Mouse (Mus musculus): ENCODE results near the gene Zswim7.
"Not testable (repeated sequence)": the region's sequence is repeated elsewhere in the genome, so short reads cannot be mapped to it uniquely, and the experiment has no call there.

The Zswim7 gene

DNA sequence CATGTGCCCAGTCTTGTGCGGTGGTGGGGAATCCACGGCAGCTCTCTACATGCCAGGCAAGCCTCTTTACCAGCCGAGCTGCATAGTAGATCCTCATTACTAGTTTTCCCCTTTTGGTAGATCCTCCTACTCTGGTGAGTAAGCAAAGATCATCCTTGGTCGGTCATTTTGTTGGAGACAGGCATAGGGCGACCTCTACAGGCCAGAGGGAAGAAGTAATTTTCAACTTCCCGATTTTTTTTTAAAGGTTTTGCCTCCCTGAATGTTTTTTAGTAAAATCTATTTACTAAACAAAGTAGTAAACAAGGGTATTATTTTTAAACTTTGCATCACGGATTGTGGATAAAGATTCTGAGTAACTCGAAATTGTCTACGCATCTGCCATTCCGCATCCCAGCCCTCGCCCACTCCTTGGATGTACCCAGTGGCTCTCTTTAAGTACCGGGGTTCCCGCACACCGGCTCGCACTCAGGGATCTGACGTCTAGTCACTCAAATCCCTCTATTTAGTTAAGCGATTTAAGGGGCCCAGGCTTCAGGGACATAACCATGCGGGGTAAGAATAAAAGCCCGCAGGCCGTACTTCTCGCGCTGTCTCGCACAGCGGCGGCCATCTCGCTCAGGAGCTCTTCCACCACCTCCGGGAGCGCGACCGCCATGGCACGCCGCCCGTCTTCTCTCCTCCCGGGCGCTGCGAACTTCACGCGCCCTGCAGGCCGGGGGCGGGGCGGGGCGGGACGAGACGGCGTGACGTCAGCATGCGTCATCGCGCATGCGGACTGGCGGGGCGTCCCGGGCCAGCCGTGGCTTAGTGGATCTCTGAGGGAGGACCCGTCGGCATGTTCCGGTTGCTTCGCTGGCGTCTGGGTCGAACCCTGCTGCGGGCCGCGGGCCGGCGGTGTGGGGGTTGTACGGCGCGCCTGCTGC, at the start of gene Zswim7, which contains the start of gene Ttc19:
TSS of gene Zswim7 (minus strand) at position 701 of the 926 bp plus-strand sequence.
TSS of gene Ttc19 (plus strand) at position 799 of the 926 bp plus-strand sequence.
- DNase-seq (ENCODE audit: low read depth in 2 of 2, low spot score in 2 of 2), result peak; percentile 85 to 87

DNA sequence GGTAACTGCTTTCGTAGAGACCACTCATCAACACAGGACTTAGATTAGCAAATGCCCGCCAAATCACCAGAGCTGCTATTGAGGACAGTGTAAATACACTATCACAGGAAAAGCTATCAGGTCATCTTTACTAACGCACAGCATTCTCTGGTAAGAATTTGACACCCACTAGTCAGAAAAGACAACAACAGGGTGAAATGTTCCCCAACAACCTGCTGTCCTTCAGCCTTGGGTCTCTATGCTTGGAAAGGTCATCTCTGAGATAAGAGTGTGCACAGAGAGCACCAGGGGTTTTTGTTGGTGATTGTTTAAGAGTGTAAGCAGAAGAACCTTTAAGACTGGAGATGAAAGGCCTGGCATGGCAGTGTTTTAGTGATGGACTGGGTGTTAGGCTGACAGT, 42.5 kb upstream of the Zswim7 start:
- DNase-seq (ENCODE audit: low read depth in 2 of 2, low spot score in 2 of 2), result no peak

DNA sequence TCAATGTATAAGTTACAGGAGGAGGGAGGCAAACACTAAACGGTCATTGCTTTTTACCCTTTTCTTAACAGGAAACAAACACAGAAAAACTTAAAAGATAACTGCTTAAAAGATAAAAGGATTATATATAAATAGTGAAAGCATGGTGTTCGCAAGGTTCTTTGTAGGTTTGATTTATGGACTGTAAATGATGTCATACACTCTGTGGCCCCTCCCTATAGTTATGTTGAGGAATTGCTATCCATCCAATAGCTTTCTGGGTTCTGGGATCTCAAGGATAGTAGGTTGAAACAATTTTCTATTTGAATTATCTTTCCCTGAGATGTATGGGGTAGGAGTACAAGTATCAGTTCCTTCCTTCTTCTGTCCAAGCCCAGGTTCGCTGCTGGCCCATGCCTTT, 38.9 kb upstream of the Zswim7 start:
- DNase-seq (ENCODE audit: low read depth in 2 of 2, low spot score in 2 of 2), result no peak

DNA sequence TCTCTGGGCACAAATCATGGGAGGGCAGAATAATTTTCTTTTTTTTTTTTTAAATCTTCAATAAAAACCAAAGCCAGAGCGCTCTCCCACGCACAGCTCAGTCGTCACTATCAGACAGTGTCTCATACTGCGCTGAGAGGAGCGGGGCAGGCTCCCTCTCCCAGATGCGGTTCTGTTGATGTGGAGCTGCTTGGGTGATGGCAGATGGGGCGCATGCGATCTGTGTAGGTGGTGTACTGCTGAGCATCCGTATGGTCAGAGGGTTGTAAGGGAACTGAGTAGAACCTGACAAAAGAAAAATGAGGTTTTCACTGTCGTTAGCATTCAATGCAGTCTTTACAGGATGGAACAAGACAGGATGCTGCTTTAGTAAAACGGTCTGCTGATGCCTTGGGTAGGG, 36.6 kb upstream of the Zswim7 start:
- no peak for DNase-seq (ENCODE audit: low read depth in 2 of 2, low spot score in 2 of 2)

DNA sequence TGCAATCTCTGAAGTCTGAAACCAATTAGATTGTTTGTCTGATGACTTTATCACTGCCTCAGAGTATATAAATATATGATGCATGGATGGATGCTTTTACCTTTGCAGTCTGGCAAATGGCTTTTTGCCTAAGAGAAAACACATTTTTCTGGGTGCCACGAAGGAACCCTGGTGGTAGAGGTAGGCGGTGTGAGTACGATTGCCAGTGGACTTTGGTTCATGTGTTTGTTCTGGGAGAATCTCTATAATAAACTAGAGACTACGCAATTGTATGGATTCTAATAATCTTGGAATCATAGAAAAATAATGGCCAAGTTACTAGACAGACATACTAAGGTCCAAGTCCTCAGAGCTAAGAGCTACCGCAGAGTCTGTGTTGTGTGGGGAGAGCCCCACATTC, 33.8 kb upstream of the Zswim7 start:
- DNase-seq (ENCODE audit: low read depth in 2 of 2, low spot score in 2 of 2), result no peak

DNA sequence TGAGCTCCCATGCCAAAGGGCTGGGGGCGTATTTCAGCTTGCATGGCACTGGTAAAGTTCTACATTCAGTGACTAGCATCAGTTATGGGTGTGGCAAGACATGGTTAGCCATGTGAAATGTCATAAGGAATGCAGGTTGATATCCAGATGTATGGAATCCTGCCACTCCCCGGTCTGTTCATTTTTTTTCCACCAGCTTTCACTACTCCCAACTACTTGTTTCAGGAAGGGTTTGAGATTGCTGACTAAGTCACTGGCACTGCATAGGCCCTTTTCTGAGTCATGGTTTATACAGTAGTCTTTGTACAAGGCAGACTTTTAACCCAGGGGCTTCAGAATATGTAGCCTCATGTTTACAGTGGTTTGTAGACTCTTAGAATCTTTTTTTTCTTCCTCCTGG, 28.1 kb upstream of the Zswim7 start:
- no peak for DNase-seq (ENCODE audit: low read depth in 2 of 2, low spot score in 2 of 2)

DNA sequence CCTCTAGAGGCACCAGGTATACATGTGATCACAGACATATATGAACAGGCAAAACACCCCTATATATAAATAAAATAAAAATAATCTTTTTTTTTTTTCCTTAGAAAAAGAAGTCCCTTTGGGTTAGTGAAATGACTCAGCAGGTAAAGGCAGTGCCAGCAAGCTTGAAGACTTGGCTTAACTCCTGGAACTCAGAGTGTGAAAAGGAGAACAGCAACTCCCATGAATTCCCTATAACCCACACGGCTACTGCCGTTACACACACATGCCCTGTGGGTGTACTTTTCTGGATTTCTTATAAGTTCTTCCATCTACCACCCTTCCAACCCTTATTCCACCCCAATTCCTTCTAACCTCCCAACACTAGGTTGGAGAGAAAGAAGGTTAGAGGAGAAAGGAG, 24.7 kb upstream of the Zswim7 start:
- no peak for DNase-seq (ENCODE audit: low read depth in 2 of 2, low spot score in 2 of 2)

DNA sequence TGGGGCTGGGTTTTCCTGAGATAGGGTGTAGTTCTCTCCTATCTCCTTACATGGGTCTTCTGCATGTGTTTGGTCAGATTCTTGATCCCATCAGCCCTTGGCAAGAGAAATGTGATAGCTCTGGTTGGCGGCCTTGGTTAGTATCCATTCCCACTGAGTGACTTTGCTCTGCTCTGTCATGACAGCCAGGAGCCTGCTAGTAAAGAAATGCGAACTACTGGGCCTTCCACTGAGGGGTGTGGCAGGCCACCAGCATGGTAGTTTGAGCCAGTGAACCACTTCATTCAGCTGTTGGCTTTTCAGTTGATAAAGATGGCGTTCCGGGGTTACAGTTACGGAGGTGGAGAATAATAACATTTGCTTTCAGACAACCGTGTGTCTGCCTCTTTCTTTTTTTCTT, 17.7 kb upstream of the Zswim7 start:
- DNase-seq (ENCODE audit: low read depth in 2 of 2, low spot score in 2 of 2), result no peak

DNA sequence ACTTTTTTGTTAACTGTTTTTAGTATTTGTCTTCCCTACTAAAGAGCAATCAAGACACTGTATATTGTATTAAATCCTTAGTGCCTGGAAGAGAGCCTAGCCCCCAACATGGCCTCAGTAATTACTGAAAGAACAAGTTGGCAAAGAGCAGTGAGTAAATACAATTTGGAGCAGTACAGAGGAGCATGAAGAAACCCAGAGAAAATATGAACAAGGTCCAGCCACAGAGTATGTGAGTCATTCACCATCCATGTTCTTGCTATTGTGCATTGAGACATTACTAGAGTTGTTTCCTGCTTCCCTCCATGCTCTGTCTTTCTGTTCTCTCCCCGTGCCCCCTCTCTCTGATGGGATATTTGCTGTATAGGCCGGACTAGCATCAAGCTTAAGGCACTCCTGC, 12.9 kb upstream of the Zswim7 start:
- DNase-seq (ENCODE audit: low read depth in 2 of 2, low spot score in 2 of 2), result no peak

DNA sequence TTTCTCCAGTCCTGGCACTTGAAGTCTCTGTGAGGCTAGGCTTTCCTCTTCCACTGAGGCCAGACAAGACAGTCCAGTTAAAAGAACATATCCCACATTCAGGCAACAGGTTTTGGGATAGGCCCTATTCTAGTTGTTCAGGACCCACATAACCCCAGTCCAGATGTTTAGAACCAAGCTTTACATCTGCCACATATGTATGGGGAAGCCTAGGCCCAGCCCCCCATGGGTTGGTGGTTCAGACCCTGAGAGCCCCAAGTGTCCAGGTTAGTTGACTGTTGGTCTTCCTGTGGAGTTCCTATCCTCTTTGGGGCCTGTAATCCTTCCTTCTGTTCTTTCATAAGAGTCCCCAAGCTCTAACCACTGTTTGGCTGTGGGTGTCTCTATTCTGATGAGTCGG, 6.5 kb upstream of the Zswim7 start:
- no peak for DNase-seq (ENCODE audit: low read depth in 2 of 2, low spot score in 2 of 2)

DNA sequence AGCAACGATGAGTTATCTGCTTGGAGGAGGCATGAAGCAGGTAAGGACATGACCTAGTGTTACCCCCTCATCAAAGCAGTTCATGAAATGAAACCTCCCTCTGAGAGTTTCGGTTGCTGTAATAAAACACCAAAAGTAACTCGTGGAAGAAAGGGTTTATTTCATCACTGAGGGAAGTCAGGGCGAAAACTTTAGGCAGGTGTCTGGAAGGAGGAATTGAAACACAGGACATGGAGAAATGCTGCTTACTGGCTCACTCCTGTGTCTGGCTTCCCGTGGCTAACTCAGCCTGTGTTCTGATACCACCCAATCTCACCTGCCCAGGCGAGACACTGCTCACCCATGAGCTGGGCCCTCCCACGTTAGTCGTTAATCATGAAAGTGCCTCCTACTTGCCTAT, 3.8 kb upstream of the Zswim7 start:
- no peak for DNase-seq (ENCODE audit: low read depth in 2 of 2, low spot score in 2 of 2)

DNA sequence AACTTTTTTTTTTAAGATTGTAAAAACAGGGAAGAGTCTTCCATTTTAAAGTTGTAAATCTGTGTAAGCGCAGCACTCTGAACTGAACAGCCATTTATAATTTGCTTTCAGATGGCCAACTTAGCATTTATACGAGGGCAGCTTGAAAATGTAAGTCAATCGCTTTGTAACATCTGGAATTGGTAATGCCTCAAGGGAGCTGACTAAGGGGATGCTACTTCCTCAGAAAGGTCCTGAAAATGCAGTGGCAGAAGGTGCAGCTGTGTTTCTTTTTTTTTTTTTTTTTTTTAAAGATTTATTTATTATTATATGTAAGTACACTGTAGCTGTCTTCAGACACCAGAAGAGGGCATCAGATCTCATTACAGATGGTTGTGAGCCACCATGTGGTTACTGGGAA, 2.8 kb upstream of the Zswim7 start:
- not testable (repeated sequence) for DNase-seq (ENCODE audit: low read depth in 2 of 2, low spot score in 2 of 2)

DNA sequence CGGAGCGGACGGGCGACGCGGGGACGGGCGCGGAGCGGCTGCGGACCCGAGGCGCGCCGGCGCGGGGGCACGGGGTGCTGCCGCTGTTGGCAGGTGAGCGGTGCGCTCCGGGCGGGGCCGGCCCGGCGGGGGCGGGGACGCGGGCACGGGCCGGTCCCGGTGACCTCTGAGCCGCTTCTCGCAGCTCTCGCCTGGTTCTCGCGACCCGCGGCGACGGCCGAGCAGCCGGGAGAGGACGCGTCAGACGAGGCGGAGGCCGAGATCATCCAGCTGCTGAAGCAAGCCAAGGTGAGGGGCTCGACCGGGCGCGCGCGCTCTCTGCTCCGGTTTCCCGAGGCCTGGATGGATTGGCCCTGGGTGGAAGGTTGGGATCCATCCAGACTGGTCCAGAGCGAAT, 424 bp upstream of the Zswim7 start:
- no peak for DNase-seq (ENCODE audit: low read depth in 2 of 2, low spot score in 2 of 2)

DNA sequence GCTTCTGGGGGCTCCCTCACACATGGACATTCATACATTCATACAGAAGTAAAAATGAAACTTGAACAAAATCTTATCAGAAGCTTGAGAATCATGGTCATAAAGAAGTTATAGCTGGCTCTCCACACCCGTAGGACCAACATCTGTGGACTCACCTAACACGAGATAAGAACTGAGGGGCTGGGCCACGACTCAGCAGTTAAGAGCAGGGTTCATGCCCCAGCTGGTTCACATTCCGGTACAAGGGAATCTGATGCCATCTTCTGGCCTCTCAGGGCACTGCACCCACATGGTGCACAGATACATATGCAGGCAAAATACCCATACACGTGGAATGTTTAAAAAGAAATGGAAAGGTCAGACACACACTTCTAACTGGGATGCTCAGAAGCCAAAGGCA, 3.1 kb downstream of the Zswim7 start:
- DNase-seq (ENCODE audit: low read depth in 2 of 2, low spot score in 2 of 2), result peak; percentile 47 to 70

DNA sequence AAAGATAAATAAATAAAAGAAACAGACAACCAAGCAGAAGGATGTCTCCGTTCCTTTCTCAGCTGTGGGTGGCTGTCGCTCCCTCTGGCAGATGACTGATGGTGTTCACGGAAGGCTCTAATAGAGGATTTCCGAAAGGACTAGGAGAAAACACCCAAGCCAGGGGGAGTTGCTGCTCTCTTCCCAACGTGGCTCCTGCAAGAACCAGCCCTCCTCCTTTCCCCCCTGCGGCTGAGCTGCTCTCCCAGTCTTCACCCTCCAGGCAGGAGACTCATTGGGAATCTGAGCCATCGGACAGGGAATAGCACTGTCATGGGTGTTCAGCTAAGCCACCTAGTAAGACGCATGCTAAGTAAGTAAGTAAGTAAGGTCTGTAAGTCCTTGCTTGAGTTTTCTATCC, 4.1 kb downstream of the Zswim7 start:
- no peak for DNase-seq (ENCODE audit: low read depth in 2 of 2, low spot score in 2 of 2)

DNA sequence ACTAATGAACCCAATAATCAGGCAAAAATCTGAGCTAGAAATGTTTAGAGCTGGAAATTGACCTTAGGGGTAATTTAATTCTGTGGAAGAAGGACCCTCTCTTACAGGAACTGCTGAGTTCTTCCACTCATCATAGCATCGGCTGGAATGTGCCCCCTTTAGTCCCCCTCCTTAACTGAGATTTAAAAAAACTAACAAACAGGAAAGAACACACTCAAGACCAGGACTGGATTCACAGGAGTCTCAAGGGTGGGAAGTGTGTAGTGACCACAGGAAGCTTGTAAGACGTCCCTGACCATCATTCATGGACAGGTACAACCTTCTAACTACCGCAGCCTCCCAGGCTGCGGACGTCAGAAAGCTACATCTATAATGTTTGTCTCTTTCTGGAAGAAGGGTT, 10.3 kb downstream of the Zswim7 start:
- no peak for DNase-seq (ENCODE audit: low read depth in 2 of 2, low spot score in 2 of 2)

DNA sequence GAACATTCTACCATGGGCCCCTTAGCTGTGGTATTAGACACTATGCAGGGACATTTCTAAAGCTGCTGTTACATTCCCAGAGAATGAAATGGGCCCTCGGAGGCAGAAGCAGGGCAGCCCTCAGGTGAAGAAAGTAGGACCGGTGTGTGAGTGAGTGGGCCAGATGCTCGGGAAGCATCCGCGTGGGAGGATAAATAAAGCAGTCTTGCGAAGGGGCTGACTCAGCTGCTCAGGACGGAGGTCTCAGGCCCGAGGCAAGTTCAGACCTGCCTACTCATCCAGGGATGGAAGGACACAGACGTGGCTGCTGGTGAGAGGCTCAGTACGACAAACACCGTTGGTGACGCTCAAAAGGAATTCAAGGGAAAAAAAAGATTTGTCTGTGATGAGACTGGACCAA, 12.1 kb downstream of the Zswim7 start:
- DNase-seq (ENCODE audit: low read depth in 2 of 2, low spot score in 2 of 2), result no peak

DNA sequence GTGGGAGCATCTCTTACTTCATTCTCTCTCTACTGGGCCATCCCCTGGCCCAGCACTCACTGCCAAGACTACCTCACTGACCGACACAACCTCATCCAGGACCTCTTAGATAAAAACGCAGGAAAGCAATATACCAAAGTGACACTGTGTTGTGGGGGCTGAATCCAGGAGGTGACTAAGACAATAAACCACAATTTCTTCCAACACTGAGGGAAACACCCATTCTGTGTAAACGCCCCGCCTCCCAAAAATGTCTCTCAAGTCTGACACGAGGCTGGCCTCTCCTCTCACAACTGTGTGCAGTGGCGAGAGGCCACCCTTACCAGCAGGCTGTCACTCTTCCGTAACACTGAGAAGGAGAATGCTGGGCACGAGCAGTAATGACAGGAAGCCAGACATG, 12.8 kb downstream of the Zswim7 start:
- DNase-seq (ENCODE audit: low read depth in 2 of 2, low spot score in 2 of 2), result no peak

DNA sequence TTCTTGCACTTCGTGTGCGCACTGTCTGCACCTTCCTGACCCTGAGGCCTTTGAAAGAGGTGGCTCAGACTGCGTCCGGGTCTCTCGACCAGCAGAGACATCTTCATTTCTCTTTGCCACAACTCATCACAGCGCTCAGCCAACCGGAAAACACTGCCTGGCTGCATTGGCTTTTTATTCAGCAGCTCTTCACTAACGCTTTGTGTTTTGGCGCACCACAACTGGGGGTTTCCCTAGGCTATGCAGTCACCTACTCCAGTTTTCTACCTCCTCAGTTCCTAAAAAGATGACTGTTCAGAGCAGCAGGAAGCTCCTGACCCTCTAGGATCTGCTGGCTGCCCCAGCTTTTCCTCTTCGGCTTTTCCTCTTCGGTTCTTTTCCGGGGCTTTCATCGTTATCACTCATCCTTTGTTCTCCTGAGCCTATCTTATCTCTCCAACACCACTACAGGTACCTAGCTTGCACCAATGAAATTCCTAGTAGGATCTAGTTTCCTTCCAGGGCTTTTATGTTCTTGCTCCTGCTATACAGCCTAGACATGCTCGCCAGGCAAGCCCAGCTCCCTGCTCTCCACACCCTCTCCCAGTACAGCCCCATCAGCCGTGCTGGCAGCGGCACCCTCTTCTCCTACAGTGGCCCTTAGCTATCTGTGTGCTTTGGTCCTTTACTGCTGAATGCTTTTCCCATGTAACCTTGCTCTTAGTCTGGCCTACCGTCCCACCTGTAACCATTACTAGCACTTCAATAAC, 14.5 kb downstream of the Zswim7 start:
- DNase-seq (ENCODE audit: low read depth in 2 of 2, low spot score in 2 of 2), result no peak

DNA sequence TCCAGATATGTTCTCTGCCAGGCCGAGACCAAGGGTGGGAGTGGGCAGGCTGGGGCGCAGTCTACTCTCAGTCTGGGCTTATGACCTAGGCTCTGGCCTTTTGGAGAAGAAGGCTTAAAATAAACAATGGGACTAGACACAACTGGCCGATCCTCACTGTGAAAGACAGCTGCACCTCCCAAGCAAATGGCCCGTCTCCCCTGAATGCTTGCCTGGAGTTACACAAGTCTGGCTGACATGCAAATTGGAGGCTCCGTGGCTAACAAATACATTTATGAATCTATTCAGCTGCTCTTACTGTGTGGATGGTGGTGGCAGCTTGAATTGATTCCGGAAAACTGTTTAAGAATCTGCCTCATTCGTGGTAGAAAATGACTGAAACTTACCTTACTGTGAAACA, 15.5 kb downstream of the Zswim7 start:
- DNase-seq (ENCODE audit: low read depth in 2 of 2, low spot score in 2 of 2), result no peak

DNA sequence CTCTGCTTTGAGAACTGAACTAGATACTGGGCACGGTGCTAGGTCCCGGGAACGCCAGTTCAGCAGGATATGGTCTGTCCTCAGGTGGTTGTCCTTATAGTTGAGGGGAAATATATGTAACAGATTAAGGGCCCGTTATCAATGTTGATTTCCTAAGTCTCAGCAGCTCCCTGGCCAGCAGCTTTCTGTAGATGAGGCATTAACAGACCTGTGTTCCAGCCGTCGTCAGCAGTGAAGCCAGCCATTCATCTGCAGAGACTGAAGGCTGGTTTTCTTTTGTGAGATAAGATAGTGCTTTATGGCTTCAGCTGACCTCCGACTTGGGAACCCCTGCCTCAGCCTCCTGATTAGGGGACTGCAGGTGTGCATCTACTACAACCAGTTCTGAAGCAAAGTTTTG, 17.2 kb downstream of the Zswim7 start:
- no peak for DNase-seq (ENCODE audit: low read depth in 2 of 2, low spot score in 2 of 2)

DNA sequence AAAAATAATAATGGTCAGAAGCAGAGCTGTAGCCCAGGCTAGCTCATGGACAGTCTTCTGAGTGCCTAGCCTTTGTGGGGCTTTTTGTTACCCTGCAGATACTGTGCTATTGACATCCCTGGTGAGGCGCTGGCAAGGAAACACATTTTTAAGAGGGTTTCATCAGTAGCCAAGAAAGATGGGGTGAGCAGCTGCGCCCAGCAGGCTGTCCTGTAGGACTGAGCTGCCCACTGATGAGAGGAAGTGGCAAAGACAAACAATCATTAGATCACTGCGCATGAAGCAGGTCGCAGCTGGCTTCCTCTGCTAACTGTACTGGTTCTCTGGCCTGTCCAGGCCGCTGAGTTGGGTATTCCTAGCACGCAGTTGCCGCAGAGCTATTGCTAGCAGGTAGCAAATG, 17.6 kb downstream of the Zswim7 start:
- DNase-seq (ENCODE audit: low read depth in 2 of 2, low spot score in 2 of 2), result no peak

Measured in CD8-positive naive resting alpha-beta T cell, adult 2 months (primary cell).